Mouse (Mus musculus): ENCODE measurements at regions not wholly inside any gene's neighbourhood (a gene's known extent, or its start where the extent isn't known, plus 50 kb on each side); places are given as distances from the start of the nearest gene placed in this dataset.

DNA sequence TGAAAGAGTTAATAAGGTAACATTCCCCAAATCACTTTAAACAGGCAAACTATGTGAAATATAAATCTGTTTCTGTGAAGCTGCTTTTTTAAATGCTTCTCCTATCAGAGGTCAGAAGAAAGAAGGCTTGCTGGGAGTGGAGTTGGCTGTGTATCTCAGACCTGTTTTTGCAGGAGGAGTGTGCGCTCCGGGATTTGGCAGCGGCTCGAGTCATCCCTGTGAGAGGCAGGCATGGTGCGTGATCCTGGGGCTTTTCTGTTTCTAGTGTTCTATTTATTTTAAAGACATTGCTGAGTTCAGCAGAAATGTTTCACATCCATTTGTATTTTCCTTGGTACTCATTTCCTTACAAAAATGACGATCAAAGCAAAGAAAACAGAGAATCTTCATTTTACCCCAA, 91.0 kb upstream of the Gjb6 start:
- Histone ChIP-seq H3K4me1 (ENCODE audit: insufficient read depth, low read length) (no peaks in the 10 kb centered on the region), H3K9ac (replicated peaks; ENCODE audit: low read length, poor library complexity, severe bottlenecking) (no peak overlapping the region), H3K9me3 (ENCODE audit: low read length) (no peaks in the 10 kb centered on the region), H3K36me3 (ENCODE audit: insufficient read depth, low read length) (no peaks in the 10 kb centered on the region), H3K4me3 (ENCODE audit: low read depth, low read length) (no peak overlapping the region), H3K4me2 (ENCODE audit: low read depth, low read length, poor library complexity, severe bottlenecking) (no peak overlapping the region), H3K27ac (ENCODE audit: low read depth, low read length) (no peak overlapping the region), H3K27me3 (ENCODE audit: insufficient read depth, low read length) (no peaks in the 10 kb centered on the region)
- WGBS: 70% methylated on average over 6 of the region's 6 CpGs
- ATAC-seq (ENCODE audit: low FRiP score): no peak
- DNase-seq (ENCODE audit: low spot score): peak; percentile 17
- no peak for TF ChIP-seq CTCF (IDR thresholded peaks at IDR 0.05)

DNA sequence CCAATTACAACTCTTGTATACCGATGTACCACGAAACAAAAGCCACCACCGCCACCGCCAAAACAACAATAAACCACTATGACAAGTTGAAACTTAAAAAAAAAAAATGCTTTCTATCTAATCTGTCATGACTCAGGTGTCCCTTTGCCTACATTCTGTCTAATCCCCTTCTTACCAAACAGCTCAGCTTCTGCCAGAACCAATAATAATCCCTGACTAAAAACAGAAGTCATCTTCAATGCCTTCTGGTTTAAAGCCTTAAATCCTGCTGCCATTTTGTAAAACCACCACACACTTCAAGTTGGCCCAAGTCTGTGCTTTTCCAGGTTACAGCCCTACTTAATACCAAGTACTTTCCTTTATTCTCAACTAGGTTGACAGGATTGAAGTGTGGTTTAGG, 86.9 kb upstream of the Gjb6 start:
- H3K4me1 ChIP-seq (ENCODE audit: insufficient read depth, low read length): no peaks in the 10 kb centered on the region
- WGBS: 97% methylated on average over 4 of the region's 4 CpGs
- H3K27ac ChIP-seq (ENCODE audit: low read depth, low read length): no peak overlapping the region
- no peaks in the 10 kb centered on the region for H3K9me3 ChIP-seq (ENCODE audit: low read length)
- H3K9ac ChIP-seq (replicated peaks; ENCODE audit: low read length, poor library complexity, severe bottlenecking): no peak overlapping the region
- no peak overlapping the region for H3K4me3 ChIP-seq (ENCODE audit: low read depth, low read length)
- H3K27me3 ChIP-seq (ENCODE audit: insufficient read depth, low read length): no peaks in the 10 kb centered on the region
- no peak overlapping the region for H3K4me2 ChIP-seq (ENCODE audit: low read depth, low read length, poor library complexity, severe bottlenecking)
- DNase-seq (ENCODE audit: low spot score) (no peak), ATAC-seq (ENCODE audit: low FRiP score) (no peak)
- no peak for TF ChIP-seq CTCF (IDR thresholded peaks at IDR 0.05)
- H3K36me3 ChIP-seq (ENCODE audit: insufficient read depth, low read length): no peaks in the 10 kb centered on the region

DNA sequence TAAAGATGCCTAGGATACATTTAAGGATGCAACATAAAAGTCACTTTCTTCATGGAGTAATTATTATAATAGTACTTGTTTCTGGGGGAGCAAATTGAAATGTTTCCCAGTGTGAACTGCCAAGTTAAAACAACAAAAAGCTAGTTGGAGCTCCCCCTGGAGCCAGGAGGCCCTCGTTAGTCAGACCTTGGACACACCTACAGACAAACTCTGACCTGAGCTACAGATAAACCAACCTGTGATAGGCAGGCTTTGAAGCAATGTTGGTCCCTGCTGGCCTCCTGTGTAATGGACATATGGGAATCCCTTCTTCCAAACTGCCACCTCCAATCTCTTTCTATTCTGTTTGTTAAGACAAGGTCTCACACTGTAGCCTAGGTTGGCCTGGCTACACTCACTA, 86.2 kb upstream of the Gjb6 start:
- Histone ChIP-seq H3K27me3 (ENCODE audit: insufficient read depth, low read length) (no peaks in the 10 kb centered on the region), H3K4me1 (ENCODE audit: insufficient read depth, low read length) (no peaks in the 10 kb centered on the region), H3K4me3 (ENCODE audit: low read depth, low read length) (no peak overlapping the region), H3K9ac (replicated peaks; ENCODE audit: low read length, poor library complexity, severe bottlenecking) (no peak overlapping the region), H3K9me3 (ENCODE audit: low read length) (no peaks in the 10 kb centered on the region), H3K27ac (ENCODE audit: low read depth, low read length) (no peak overlapping the region), H3K36me3 (ENCODE audit: insufficient read depth, low read length) (no peaks in the 10 kb centered on the region), H3K4me2 (ENCODE audit: low read depth, low read length, poor library complexity, severe bottlenecking) (no peak overlapping the region)
- WGBS: 62% methylated on average over 1 of the region's 1 CpGs
- ATAC-seq (ENCODE audit: low FRiP score): no peak
- TF ChIP-seq CTCF (IDR thresholded peaks at IDR 0.05): no peak
- no peak for DNase-seq (ENCODE audit: low spot score)

DNA sequence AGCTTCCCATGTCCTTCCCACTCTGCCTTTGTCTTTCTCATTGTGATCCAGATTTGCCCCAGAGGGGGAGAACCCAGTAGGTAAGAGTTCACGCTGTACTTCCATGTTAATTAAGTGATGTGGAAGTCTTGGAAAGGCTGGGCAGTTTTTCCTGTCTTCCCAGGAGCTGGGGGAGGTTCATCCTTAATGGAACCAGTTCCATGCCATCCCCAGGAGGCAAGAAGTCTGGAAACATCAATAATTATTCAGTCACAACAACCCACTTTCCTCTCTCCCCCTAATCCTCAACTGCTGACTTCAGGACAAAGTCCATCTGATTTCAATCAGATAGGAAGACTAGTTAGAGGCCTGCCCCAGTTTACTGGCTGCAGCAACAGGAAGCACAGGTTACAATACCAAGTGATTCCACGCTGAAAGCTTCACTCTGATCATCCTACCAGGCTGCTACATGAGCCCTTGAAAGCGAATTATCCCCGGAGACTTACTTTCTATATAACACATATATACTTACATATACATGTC, 85.7 kb upstream of the Gjb6 start:
- 70% methylated on average over 4 of the region's 4 CpGs for WGBS
- H3K36me3 ChIP-seq (ENCODE audit: insufficient read depth, low read length): no peaks in the 10 kb centered on the region
- H3K4me2 ChIP-seq (ENCODE audit: low read depth, low read length, poor library complexity, severe bottlenecking): no peak overlapping the region
- no peaks in the 10 kb centered on the region for H3K4me1 ChIP-seq (ENCODE audit: insufficient read depth, low read length)
- ATAC-seq (ENCODE audit: low FRiP score) (no peak), DNase-seq (ENCODE audit: low spot score) (no peak)
- H3K4me3 ChIP-seq (ENCODE audit: low read depth, low read length): no peak overlapping the region
- H3K27me3 ChIP-seq (ENCODE audit: insufficient read depth, low read length): no peaks in the 10 kb centered on the region
- no peak overlapping the region for H3K9ac ChIP-seq (replicated peaks; ENCODE audit: low read length, poor library complexity, severe bottlenecking)
- TF ChIP-seq CTCF (IDR thresholded peaks at IDR 0.05): no peak
- H3K9me3 ChIP-seq (ENCODE audit: low read length): no peaks in the 10 kb centered on the region
- no peak overlapping the region for H3K27ac ChIP-seq (ENCODE audit: low read depth, low read length)

DNA sequence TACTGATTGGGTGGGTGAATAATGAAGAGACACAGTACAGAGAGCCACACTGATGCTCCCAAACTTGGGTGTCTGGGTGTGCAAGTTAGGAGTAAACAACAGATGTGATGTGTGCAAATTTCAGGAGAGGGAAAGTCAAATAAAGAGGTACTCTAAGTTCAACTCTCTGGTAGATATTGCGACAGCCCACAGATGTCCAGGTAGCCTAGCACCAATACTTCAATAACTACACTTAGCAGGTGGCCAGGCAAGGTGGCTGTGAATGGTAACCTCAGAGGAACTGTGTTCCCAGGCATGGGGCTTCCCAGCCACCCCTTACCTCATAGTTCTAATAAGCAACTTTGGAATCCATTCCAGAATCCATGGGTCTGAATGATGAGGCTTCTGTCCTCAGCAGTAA, 54.4 kb upstream of the Gjb6 start:
- no peaks in the 10 kb centered on the region for H3K9me3 ChIP-seq (ENCODE audit: low read length)
- no peak overlapping the region for H3K4me3 ChIP-seq (ENCODE audit: low read depth, low read length)
- 100% methylated on average over 1 of the region's 1 CpGs for WGBS
- H3K4me2 ChIP-seq (ENCODE audit: low read depth, low read length, poor library complexity, severe bottlenecking): no peak overlapping the region
- H3K27ac ChIP-seq (ENCODE audit: low read depth, low read length): no peak overlapping the region
- H3K27me3 ChIP-seq (ENCODE audit: insufficient read depth, low read length): no peaks in the 10 kb centered on the region
- ATAC-seq (ENCODE audit: low FRiP score): no peak
- H3K36me3 ChIP-seq (ENCODE audit: insufficient read depth, low read length): no peaks in the 10 kb centered on the region
- no peaks in the 10 kb centered on the region for H3K4me1 ChIP-seq (ENCODE audit: insufficient read depth, low read length)
- DNase-seq (ENCODE audit: low spot score): no peak
- no peak for TF ChIP-seq CTCF (IDR thresholded peaks at IDR 0.05)
- no peak overlapping the region for H3K9ac ChIP-seq (replicated peaks; ENCODE audit: low read length, poor library complexity, severe bottlenecking)
